Mouse (Mus musculus): ENCODE data around the gene Rftn1. TPM values are rescaled to one million over a fixed set of nuclear protein-coding genes. Genes with fewer than 3 reads are reported as not detected.
A peak's percentile ranks its signal among the peaks of the same experiment; 100 is the strongest.

Rftn1 gene
- polyA plus RNA-seq, 1 experiment from 2014 or later: 15.5 TPM

- Histone ChIP-seq H3K4me3 (ENCODE audit: low read depth, low read length) (no peak overlapping the region), H3K4me2 (ENCODE audit: low read depth, low read length) (no peak overlapping the region), H3K27ac (replicated peaks; ENCODE audit: low read depth, low read length) (no peak overlapping the region), H3K4me1 (ENCODE audit: control insufficient read depth, insufficient read depth, low read length) (no peaks in the 10 kb centered on the region), H3K9ac (ENCODE audit: low read depth, low read length) (no peak overlapping the region), H3K27me3 (replicated peaks; ENCODE audit: control insufficient read depth, insufficient read depth, low read length) (no peaks in the 10 kb centered on the region), H3K9me3 (ENCODE audit: control insufficient read depth, low read length) (no peaks in the 10 kb centered on the region), H3K36me3 (ENCODE audit: control insufficient read depth, insufficient read depth, low read length) (no peaks in the 10 kb centered on the region)
- 90% methylated on average over 4 of the region's 4 CpGs for WGBS
- ATAC-seq (ENCODE audit: low read depth) (no peak), DNase-seq (ENCODE audit: low spot score) (no peak)
Observed at GRCm38 (mm10) chr17:50037416-50037815, 153.1 kb downstream of the Rftn1 start.

GRCm38 (mm10) chr17:50036751-50037385, 153.6 kb downstream of the Rftn1 start:
- H3K27ac ChIP-seq (replicated peaks; ENCODE audit: low read depth, low read length): no peak overlapping the region
- no peak overlapping the region for H3K9ac ChIP-seq (ENCODE audit: low read depth, low read length)
- WGBS: 89% methylated on average over 14 of the region's 14 CpGs
- H3K4me2 ChIP-seq (ENCODE audit: low read depth, low read length): no peak overlapping the region
- no peaks in the 10 kb centered on the region for H3K36me3 ChIP-seq (ENCODE audit: control insufficient read depth, insufficient read depth, low read length)
- H3K4me1 ChIP-seq (ENCODE audit: control insufficient read depth, insufficient read depth, low read length): no peaks in the 10 kb centered on the region
- H3K27me3 ChIP-seq (replicated peaks; ENCODE audit: control insufficient read depth, insufficient read depth, low read length): no peaks in the 10 kb centered on the region
- DNase-seq (ENCODE audit: low spot score) (no peak), ATAC-seq (ENCODE audit: low read depth) (no peak)
- no peak overlapping the region for H3K4me3 ChIP-seq (ENCODE audit: low read depth, low read length)
- no peaks in the 10 kb centered on the region for H3K9me3 ChIP-seq (ENCODE audit: control insufficient read depth, low read length)

- no peak overlapping the region for H3K4me3 ChIP-seq (ENCODE audit: low read depth, low read length)
- ATAC-seq (ENCODE audit: low read depth) (no peak), DNase-seq (ENCODE audit: low spot score) (no peak)
- 0 out of 2 replicates have a peak, but pooled peaks cover 4% of the 10 kb centered on the region for H3K36me3 ChIP-seq (ENCODE audit: control insufficient read depth, insufficient read depth, low read length)
- no peaks in the 10 kb centered on the region for H3K27me3 ChIP-seq (replicated peaks; ENCODE audit: control insufficient read depth, insufficient read depth, low read length)
- H3K4me2 ChIP-seq (ENCODE audit: low read depth, low read length): no peak overlapping the region
- no peak overlapping the region for H3K27ac ChIP-seq (replicated peaks; ENCODE audit: low read depth, low read length)
- H3K9me3 ChIP-seq (ENCODE audit: control insufficient read depth, low read length): no peaks in the 10 kb centered on the region
- no peak overlapping the region for H3K9ac ChIP-seq (ENCODE audit: low read depth, low read length)
- H3K4me1 ChIP-seq (ENCODE audit: control insufficient read depth, insufficient read depth, low read length): no peaks in the 10 kb centered on the region
- WGBS: 68% methylated on average over 6 of the region's 6 CpGs
Observed at GRCm38 (mm10) chr17:50033698-50034097, 156.8 kb downstream of the Rftn1 start.

- 87% methylated on average over 13 of the region's 13 CpGs for WGBS
- no peak overlapping the region for H3K9ac ChIP-seq (ENCODE audit: low read depth, low read length)
- H3K27ac ChIP-seq (replicated peaks; ENCODE audit: low read depth, low read length): no peak overlapping the region
- no peaks in the 10 kb centered on the region for H3K4me1 ChIP-seq (ENCODE audit: control insufficient read depth, insufficient read depth, low read length)
- no peak overlapping the region for H3K4me3 ChIP-seq (ENCODE audit: low read depth, low read length)
- H3K27me3 ChIP-seq (replicated peaks; ENCODE audit: control insufficient read depth, insufficient read depth, low read length): no peaks in the 10 kb centered on the region
- no peak for DNase-seq (ENCODE audit: low spot score)
- ATAC-seq (ENCODE audit: low read depth): no peak
- H3K36me3 ChIP-seq (ENCODE audit: control insufficient read depth, insufficient read depth, low read length): 0 out of 2 replicates have a peak, but pooled peaks cover 4% of the 10 kb centered on the region
- H3K4me2 ChIP-seq (ENCODE audit: low read depth, low read length): no peak overlapping the region
- H3K9me3 ChIP-seq (ENCODE audit: control insufficient read depth, low read length): no peaks in the 10 kb centered on the region
Observed at GRCm38 (mm10) chr17:50031548-50032491, 158.7 kb downstream of the Rftn1 start.

GRCm38 (mm10) chr17:50025651-50026050, 164.8 kb downstream of the Rftn1 start:
- WGBS: 76% methylated on average over 1 of the region's 1 CpGs
- ATAC-seq (ENCODE audit: low read depth): no peak
- DNase-seq (ENCODE audit: low spot score): no peak
- no peak overlapping the region for H3K4me3 ChIP-seq (ENCODE audit: low read depth, low read length)
- no peak overlapping the region for H3K9ac ChIP-seq (ENCODE audit: low read depth, low read length)
- H3K4me1 ChIP-seq (ENCODE audit: control insufficient read depth, insufficient read depth, low read length): no peaks in the 10 kb centered on the region
- H3K9me3 ChIP-seq (ENCODE audit: control insufficient read depth, low read length): no peaks in the 10 kb centered on the region
- no peaks in the 10 kb centered on the region for H3K27me3 ChIP-seq (replicated peaks; ENCODE audit: control insufficient read depth, insufficient read depth, low read length)
- no peaks in the 10 kb centered on the region for H3K36me3 ChIP-seq (ENCODE audit: control insufficient read depth, insufficient read depth, low read length)
- no peak overlapping the region for H3K27ac ChIP-seq (replicated peaks; ENCODE audit: low read depth, low read length)
- H3K4me2 ChIP-seq (ENCODE audit: low read depth, low read length): no peak overlapping the region

- Histone ChIP-seq H3K36me3 (ENCODE audit: control insufficient read depth, insufficient read depth, low read length) (no peaks in the 10 kb centered on the region), H3K4me1 (ENCODE audit: control insufficient read depth, insufficient read depth, low read length) (no peaks in the 10 kb centered on the region), H3K27me3 (replicated peaks; ENCODE audit: control insufficient read depth, insufficient read depth, low read length) (no peaks in the 10 kb centered on the region), H3K9me3 (ENCODE audit: control insufficient read depth, low read length) (no peaks in the 10 kb centered on the region), H3K27ac (replicated peaks; ENCODE audit: low read depth, low read length) (no peak overlapping the region), H3K4me3 (ENCODE audit: low read depth, low read length) (no peak overlapping the region), H3K9ac (ENCODE audit: low read depth, low read length) (no peak overlapping the region), H3K4me2 (ENCODE audit: low read depth, low read length) (no peak overlapping the region)
- ATAC-seq (ENCODE audit: low read depth) (no peak), DNase-seq (ENCODE audit: low spot score) (no peak)
- 47% methylated on average over 4 of the region's 4 CpGs for WGBS
Observed at GRCm38 (mm10) chr17:50025173-50025626, 165.3 kb downstream of the Rftn1 start.

GRCm38 (mm10) chr17:50021400-50021799, 169.1 kb downstream of the Rftn1 start:
- 0 out of 2 replicates have a peak, but pooled peaks have one; percentile 20 for ATAC-seq (ENCODE audit: low read depth)
- 52% methylated on average over 4 of the region's 4 CpGs for WGBS
- Histone ChIP-seq H3K4me1 (ENCODE audit: control insufficient read depth, insufficient read depth, low read length) (no peaks in the 10 kb centered on the region), H3K9me3 (ENCODE audit: control insufficient read depth, low read length) (no peaks in the 10 kb centered on the region), H3K4me2 (ENCODE audit: low read depth, low read length) (no peak overlapping the region), H3K36me3 (ENCODE audit: control insufficient read depth, insufficient read depth, low read length) (no peaks in the 10 kb centered on the region), H3K27me3 (replicated peaks; ENCODE audit: control insufficient read depth, insufficient read depth, low read length) (no peaks in the 10 kb centered on the region), H3K9ac (ENCODE audit: low read depth, low read length) (no peak overlapping the region), H3K4me3 (ENCODE audit: low read depth, low read length) (no peak overlapping the region), H3K27ac (replicated peaks; ENCODE audit: low read depth, low read length) (no peak overlapping the region)
- no peak for DNase-seq (ENCODE audit: low spot score)

- Histone ChIP-seq H3K4me1 (ENCODE audit: control insufficient read depth, insufficient read depth, low read length) (no peaks in the 10 kb centered on the region), H3K9me3 (ENCODE audit: control insufficient read depth, low read length) (no peaks in the 10 kb centered on the region), H3K27me3 (replicated peaks; ENCODE audit: control insufficient read depth, insufficient read depth, low read length) (no peaks in the 10 kb centered on the region), H3K27ac (replicated peaks; ENCODE audit: low read depth, low read length) (no peak overlapping the region), H3K4me3 (ENCODE audit: low read depth, low read length) (no peak overlapping the region), H3K9ac (ENCODE audit: low read depth, low read length) (no peak overlapping the region), H3K4me2 (ENCODE audit: low read depth, low read length) (no peak overlapping the region), H3K36me3 (ENCODE audit: control insufficient read depth, insufficient read depth, low read length) (no peaks in the 10 kb centered on the region)
- DNase-seq (ENCODE audit: low spot score): peak; percentile 53
- 71% methylated on average over 16 of the region's 16 CpGs for WGBS
- ATAC-seq (ENCODE audit: low read depth): peak; percentile 73; the same call in 1 of the 2 replicates
Observed at GRCm38 (mm10) chr17:50020211-50021001, 170.1 kb downstream of the Rftn1 start.

Data from embryonic facial prominence, embryonic 14.5 days (tissue).